Mouse (Mus musculus) midbrain, postnatal 0 days (tissue): ENCODE results near the gene B3gat2. TPM values are rescaled to one million over a fixed set of nuclear protein-coding genes. Genes with fewer than 3 reads are reported as not detected.

ENCODE experiments used
- ATAC-seq: fragments of 200-750 bp; cut with Nextera tagmentation; 2 replicates; pipeline ENCODE4 v1.8.0; 2017; ENCODE audit warnings: moderate number of reproducible peaks, mild to moderate bottlenecking, moderate TSS enrichment, moderate library complexity; ENCODE audit not compliant: low FRiP score
- DNase-seq: peaks from one replicate; pipeline ENCODE4 v3.0.0-alpha.2; 2015; ENCODE audit warnings: low spot score
- H3K27ac ChIP-seq: fragments of 300-500 bp; sonication (generic); 2 replicates; pipeline ENCODE4 v1.5.1; 2014; ENCODE audit warnings: low read depth, mild to moderate bottlenecking, low read length, mixed read lengths
- H3K27me3 ChIP-seq: fragments of 300-500 bp; sonication (generic); 2 replicates; pipeline ENCODE4 v1.6.1; 2014; ENCODE audit warnings: low read length, control low read depth, mixed read lengths; ENCODE audit not compliant: insufficient read depth
- H3K36me3 ChIP-seq: fragments of 300-500 bp; sonication (generic); 2 replicates; pipeline ENCODE4 v1.6.1; 2014; ENCODE audit warnings: low read length, control low read depth, mixed read lengths; ENCODE audit not compliant: insufficient read depth
- H3K4me1 ChIP-seq: fragments of 300-500 bp; sonication (generic); 2 replicates; pipeline ENCODE4 v1.6.1; 2014; ENCODE audit warnings: mild to moderate bottlenecking, control low read depth, antibody characterized with exemption, low read length, mixed read lengths; ENCODE audit not compliant: insufficient read depth
- H3K4me2 ChIP-seq: fragments of 300-500 bp; sonication (generic); 2 replicates; pipeline ENCODE4 v1.6.1; 2014; ENCODE audit warnings: low read depth, mild to moderate bottlenecking, low read length, mixed read lengths; ENCODE audit not compliant: poor library complexity, severe bottlenecking
- H3K4me3 ChIP-seq: fragments of 300-500 bp; sonication (generic); 2 replicates; pipeline ENCODE4 v1.5.1; 2014; ENCODE audit warnings: low read depth, mild to moderate bottlenecking, low read length, moderate library complexity
- H3K9ac ChIP-seq: fragments of 300-500 bp; sonication (generic); replicated peaks from 2 replicates; pipeline ENCODE4 v1.6.1; 2014; ENCODE audit warnings: mild to moderate bottlenecking, low read length, moderate library complexity, mixed read lengths; ENCODE audit not compliant: poor library complexity, severe bottlenecking
- H3K9me3 ChIP-seq: fragments of 300-500 bp; sonication (generic); 2 replicates; pipeline ENCODE4 v1.6.1; 2016; ENCODE audit warnings: low read length, control low read depth
- CTCF ChIP-seq: IDR thresholded peaks from 2 replicates; pipeline ENCODE4 v1.5.1; 2016; ENCODE audit warnings: antibody characterized with exemption, mild to moderate bottlenecking
- WGBS: fragments of 180-500 bp; shearing (Covaris S2); extraction: QIAGEN DNeasy Blood & Tissue Kit; methylation state at CpG from one replicate; pipeline ENCODE4 v1.1.7; 2014; 5-methylcytosine and 5-hydroxymethylcytosine counted together
- polyA plus RNA-seq: library from polyadenylated mRNA; unstranded; fragments of >200 nt; fragmentation: Nextera tagmentation; extraction: Ambion mirVana; gene quantifications from 2 replicates; pipeline ENCODE4 v1.2.1, GENCODE M21; 2015
- total RNA-seq: library from RNA; depleted of rRNA; stranded (reverse); fragments of >200 nt; gene quantifications from 2 replicates; pipeline ENCODE4 v1.2.3, GENCODE M21; 2014; rRNA removed

The B3gat2 gene
- total RNA-seq (31.2 TPM in 2 replicates), polyA plus RNA-seq (13.9 and 15.0 TPM in 2 replicates)

DNA sequence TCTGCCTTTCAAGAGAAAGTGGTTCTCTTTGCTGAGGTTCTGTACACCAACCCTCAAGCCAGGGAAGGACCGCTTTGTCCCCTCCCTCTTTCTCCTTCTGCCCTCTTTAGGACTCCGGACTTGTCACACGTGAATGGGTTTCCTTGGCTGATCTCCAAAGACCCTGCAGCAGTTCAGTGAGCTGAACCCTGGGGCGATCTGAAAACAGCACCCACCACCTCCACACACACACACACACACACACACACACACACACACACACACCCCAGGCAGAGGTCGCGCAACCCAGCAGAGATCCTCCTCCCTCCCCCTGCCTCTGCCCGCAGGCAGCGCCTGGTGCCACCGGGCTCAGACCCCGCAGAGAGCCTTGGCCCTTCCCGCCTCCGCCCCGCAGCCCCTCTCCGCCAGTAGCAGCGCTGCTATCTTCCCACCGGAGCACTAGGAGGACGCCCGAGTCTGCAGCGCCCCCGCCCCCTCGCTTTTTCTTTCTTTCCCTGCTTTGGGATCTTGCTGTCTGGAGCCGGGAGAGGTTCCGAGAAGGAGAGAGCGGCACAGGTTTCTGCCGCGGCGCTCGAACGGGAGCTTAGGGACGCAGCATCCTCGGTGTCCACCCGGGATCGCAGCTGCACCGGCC is at the start of gene B3gat2:
Gene B3gat2, plus strand, starts transcription at position 252 of the 634 bp plus-strand sequence.
- peak; percentile 52 for ATAC-seq
- Histone ChIP-seq H3K4me2 (peak within 1 kb of the TSS; percentile 82), H3K27ac (peak within 1 kb of the TSS; percentile 47), H3K4me3 (peak within 1 kb of the TSS; percentile 62), H3K9ac (peak within 1 kb of the TSS; percentile 65), H3K27me3 (no peaks in the 10 kb centered on the region), H3K9me3 (no peaks in the 10 kb centered on the region), H3K36me3 (no peaks in the 10 kb centered on the region), H3K4me1 (peaks cover 5% of the 10 kb centered on the region; the same call in 1 of the 2 replicates)
- DNase-seq, result peak; percentile 79
- WGBS, result under 1% methylated on average over 33 of the region's 34 CpGs
- peak; percentile 41 for TF ChIP-seq CTCF

DNA sequence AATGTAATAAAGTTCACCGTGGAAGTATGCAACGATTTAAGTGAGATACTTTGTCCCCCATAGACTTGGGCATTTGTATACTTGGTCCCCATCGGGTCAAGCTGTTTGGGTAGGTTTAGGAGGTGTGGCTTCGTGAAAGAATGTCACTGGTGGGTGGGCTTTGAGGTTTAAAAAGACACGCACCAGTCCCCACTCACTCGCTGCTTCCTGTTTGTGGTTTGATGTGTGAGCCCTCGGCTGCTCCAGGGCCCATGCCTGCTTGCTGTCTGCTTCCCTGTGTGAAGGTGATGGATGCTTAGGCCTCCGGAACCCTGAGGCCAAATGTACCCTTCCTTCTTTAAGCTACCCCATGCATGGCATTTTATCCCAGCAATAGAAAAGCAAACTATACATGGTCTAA is 41.2 kb upstream of the B3gat2 start:
- DNase-seq (no peak), ATAC-seq (no peak)
- no peak overlapping the region for H3K9ac ChIP-seq
- no peaks in the 10 kb centered on the region for H3K36me3 ChIP-seq
- H3K4me3 ChIP-seq, result no peak overlapping the region
- no peaks in the 10 kb centered on the region for H3K27me3 ChIP-seq
- H3K4me2 ChIP-seq, result no peak overlapping the region
- no peak overlapping the region for H3K27ac ChIP-seq
- H3K4me1 ChIP-seq, result no peaks in the 10 kb centered on the region
- H3K9me3 ChIP-seq, result no peaks in the 10 kb centered on the region
- 87% methylated on average over 8 of the region's 8 CpGs for WGBS
- TF ChIP-seq CTCF, result no peak

DNA sequence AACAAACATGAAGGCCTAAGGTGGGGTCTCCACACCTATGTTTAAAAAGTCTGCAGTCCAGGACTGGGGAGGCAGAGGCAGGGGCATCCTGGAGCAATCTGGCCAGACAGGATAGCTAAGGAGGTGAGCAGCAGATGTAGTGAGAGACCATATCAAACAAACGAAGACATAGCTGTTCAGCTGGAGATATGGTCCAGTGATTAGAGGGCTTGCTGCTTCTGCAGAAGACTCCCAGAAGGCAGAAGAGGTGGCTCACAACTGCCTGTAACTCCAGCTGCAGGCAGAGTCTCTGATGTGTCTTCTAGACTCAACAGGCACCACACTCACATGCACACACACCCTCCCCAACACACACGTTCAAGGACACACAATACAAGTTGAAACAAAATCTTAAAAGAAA is 40.5 kb upstream of the B3gat2 start:
- no peak for ATAC-seq
- Histone ChIP-seq H3K9me3 (no peaks in the 10 kb centered on the region), H3K36me3 (no peaks in the 10 kb centered on the region), H3K4me1 (no peaks in the 10 kb centered on the region), H3K9ac (no peak overlapping the region), H3K4me2 (no peak overlapping the region), H3K27ac (no peak overlapping the region), H3K4me3 (no peak overlapping the region), H3K27me3 (no peaks in the 10 kb centered on the region)
- no peak for TF ChIP-seq CTCF
- DNase-seq, result no peak
- WGBS, result 75% methylated on average over 2 of the region's 2 CpGs

DNA sequence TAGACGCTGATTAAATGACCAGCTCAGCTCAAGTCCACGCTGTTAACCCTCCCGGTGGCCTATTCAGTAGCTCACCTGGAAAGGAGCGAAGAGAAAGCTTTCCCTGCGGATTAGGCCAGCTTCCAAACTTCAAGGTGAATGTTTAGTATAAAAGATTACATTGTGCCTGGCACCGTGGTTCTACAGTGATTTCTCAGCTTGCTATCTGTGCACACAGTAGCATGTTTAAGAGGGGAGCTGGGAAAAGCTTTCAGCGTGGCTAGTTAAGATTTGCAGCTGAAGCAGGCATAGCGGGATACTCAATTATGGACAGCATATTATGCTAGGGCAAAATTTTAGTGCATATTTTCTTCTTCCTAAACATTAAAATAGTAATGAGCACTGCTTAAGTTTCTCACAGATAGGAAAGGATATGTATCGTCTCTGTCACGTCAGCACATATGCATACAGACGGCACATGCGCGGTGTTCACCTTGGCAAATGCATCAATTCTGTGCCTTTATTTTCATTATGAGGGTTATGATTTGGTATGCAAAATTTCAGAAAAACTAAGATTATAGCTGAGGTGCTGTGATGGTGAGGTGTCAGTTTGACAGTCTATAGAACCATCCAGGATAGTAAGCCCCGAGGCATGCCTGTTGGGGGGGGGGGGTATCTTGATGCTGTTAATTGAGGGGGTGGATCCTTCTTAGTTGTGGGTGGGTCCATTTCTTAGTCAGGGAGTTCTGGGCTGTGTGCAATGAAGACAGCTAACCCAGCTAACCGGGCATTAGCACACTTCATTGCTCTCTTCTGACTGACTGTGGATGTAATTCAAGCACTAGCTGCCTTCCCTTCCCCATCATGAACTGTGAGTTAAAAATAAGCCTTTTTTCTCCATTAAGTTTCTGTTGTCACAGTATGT is 38.8 kb upstream of the B3gat2 start:
- no peaks in the 10 kb centered on the region for H3K4me1 ChIP-seq
- DNase-seq (no peak), ATAC-seq (0 out of 2 replicates have a peak, but pooled peaks have one; percentile 44)
- no peak overlapping the region for H3K4me2 ChIP-seq
- H3K27ac ChIP-seq, result no peak overlapping the region
- no peak overlapping the region for H3K4me3 ChIP-seq
- H3K9ac ChIP-seq, result no peak overlapping the region
- H3K9me3 ChIP-seq, result no peaks in the 10 kb centered on the region
- H3K36me3 ChIP-seq, result no peaks in the 10 kb centered on the region
- no peak for TF ChIP-seq CTCF
- H3K27me3 ChIP-seq, result no peaks in the 10 kb centered on the region
- WGBS, result 59% methylated on average over 15 of the region's 15 CpGs

DNA sequence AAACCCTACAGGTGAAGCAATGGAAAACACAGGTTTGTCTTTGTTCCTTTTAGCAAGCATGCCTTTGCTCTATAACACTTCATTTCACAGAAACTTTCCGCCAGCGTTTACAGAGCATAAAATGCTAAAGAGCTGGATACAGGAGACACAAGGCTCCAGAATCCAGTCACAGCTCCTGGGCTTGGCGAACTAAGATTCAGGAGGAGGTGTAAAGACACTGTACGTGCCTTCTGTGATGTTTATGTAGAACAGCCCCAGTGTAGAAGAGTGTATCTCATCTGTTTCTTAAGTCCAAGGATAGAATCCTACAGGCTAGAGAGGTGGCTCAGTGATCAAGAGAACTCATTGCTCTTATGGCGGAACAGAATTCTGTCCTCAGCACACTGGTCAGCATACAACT is 30.2 kb upstream of the B3gat2 start:
- no peak for DNase-seq
- no peaks in the 10 kb centered on the region for H3K9me3 ChIP-seq
- no peaks in the 10 kb centered on the region for H3K36me3 ChIP-seq
- H3K27me3 ChIP-seq, result no peaks in the 10 kb centered on the region
- 96% methylated on average over 5 of the region's 5 CpGs for WGBS
- no peak overlapping the region for H3K4me2 ChIP-seq
- no peak overlapping the region for H3K4me3 ChIP-seq
- no peak for TF ChIP-seq CTCF
- no peaks in the 10 kb centered on the region for H3K4me1 ChIP-seq
- H3K27ac ChIP-seq, result no peak overlapping the region
- no peak for ATAC-seq
- H3K9ac ChIP-seq, result no peak overlapping the region
